Mouse (Mus musculus) gastrocnemius, adult 2 months (tissue): ENCODE measurements at regions not wholly inside any gene's neighbourhood (a gene's known extent, or its start where the extent isn't known, plus 50 kb on each side); places are given as distances from the start of the nearest gene placed in this dataset.

Experiments
- DNase-seq: peaks from one replicate; pipeline ENCODE4 v3.0.0; 2022
- H3K27ac ChIP-seq: fragments of 200-600 bp; 2 replicates; pipeline ENCODE4 v1.8.1; 2022; ENCODE audit warnings: mild to moderate bottlenecking
- H3K4me3 ChIP-seq: fragments of 200-600 bp; 2 replicates; pipeline ENCODE4 v1.8.1; 2022; ENCODE audit warnings: mild to moderate bottlenecking, moderate library complexity
- CTCF ChIP-seq: fragments of 200-600 bp; IDR thresholded peaks from 2 replicates; pipeline ENCODE4 v1.8.1; 2022; ENCODE audit warnings: antibody characterized with exemption, mild to moderate bottlenecking, moderate library complexity
- intact Hi-C: fragments of 180-260 bp; cut with DNase I; formaldehyde crosslinking; loops from one replicate; pipeline ENCODE4 v1.15.1; 2025

DNA sequence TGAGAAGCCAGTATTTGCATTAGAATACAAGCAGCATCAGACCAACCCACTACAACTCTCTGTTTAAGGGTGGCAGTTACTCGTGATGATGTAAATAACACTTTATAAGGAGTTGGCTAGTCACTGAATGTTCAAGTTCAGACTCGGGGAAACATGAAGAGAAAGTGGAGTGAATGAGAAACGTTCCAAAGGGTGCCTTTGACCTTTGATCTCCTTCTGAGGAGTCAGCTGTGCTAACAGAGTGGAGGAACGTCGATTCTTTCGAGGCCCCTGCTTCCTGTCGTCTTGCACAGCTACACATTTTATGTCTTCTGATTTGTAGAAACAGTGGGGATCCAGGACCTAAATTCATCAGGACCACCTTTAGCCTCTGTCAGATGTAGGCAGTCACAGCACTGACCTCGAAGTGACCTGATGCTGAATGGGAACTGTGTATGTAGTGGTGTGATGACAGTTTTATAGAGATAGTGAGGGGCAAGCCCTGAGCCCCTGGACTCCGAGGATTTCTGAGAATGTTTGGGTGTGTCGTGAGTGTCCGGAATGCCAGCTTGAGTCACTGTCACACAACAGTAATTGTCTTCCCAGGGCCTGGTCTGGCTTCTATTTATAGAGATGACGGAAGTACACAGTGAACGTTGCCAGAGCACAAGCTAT, 134.2 kb upstream of the Arg1 start:
- TF ChIP-seq CTCF, result no peak
- intact Hi-C loops, result no loop called here
- DNase-seq, result no peak
- no peak overlapping the region for H3K27ac ChIP-seq
- H3K4me3 ChIP-seq, result no peak overlapping the region

DNA sequence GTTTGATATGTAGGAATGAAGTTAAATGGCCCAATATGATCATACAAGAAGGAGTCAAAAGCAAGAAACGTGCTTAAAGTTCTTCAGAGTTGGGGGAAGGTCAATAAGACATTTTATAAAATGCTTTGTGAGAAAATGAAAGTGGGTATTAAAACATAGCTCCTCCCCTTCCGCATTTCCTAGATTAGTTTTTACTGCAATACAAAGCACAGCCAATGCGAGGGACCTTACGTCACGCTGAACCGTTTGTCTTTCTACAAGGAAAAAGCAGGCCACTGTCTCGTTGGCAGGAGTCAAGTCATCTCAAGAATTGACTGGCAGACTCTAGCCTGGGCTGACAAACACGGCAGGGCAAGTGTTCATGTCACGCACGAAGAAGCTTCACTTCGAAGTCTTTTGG, 131.4 kb upstream of the Arg1 start:
- no peak for DNase-seq
- Histone ChIP-seq H3K27ac (no peak overlapping the region), H3K4me3 (no peak overlapping the region)
- intact Hi-C loops, result no loop called here
- TF ChIP-seq CTCF, result no peak

DNA sequence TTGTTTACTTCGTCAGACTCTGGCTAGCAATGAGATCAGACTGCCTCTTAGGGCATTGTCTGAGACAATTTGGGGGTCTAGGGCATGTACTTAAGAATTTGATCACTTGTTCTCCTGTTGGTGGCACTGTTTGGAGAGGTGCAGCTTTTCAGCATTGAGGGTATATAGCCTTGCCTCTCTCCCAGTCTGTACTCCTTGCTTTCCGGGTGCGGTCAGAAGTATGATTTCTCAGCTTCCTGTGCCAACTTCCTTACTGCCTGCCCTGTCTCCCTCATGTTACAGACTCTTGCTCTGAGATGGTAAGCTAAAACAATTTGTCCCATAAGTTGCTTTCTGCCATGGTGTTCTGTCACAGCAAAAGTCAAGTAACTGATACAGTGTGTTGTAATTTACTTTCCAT, 124.7 kb upstream of the Arg1 start:
- no peak overlapping the region for H3K27ac ChIP-seq
- DNase-seq, result no peak
- H3K4me3 ChIP-seq, result no peak overlapping the region
- TF ChIP-seq CTCF, result no peak
- intact Hi-C loops, result no loop called here

DNA sequence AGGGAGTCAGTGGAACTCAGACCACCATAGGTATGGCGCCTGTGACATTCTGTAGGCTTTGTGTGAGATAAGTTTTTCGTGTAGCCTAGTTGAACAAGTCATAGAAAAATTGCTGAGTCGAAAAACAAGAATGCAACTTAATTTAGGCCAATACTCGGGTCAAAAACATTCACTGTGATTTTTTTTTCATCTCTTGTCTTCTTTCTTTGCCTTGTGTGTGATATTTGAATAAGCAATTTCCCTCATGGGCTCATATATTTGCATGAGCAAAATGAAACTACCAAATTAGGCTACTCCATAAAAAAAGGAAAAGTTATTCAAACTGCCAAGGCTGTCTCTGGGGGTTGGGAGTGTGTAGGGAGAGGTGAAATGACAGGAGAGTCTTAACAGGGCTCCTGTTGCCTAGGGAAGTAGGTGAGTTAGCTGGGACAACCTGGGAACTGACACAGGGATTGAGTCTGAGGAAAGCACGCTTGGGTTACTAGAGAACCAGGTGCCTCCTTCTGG, 124.1 kb upstream of the Arg1 start:
- no peak for DNase-seq
- intact Hi-C loops, result no loop called here
- Histone ChIP-seq H3K4me3 (no peak overlapping the region), H3K27ac (no peak overlapping the region)
- TF ChIP-seq CTCF, result no peak

DNA sequence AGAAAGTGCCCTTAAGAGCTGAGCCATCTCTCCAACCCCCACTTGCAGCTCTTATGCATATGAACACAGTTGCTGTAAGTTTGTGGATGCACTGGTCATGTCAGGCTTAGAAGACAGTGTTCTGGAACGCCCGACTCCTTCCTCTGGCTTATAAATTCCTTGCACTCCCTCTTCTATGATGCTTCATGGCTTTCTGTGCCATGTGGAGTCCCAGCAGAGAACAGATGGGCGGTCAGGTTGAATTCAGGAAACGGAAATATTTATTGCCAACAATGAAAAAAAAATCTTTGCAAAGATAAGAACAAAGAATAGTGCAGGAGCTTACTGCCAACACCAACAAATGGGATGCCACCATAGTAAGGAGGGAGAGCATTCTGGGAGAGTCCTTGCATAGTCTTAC, 113.9 kb upstream of the Arg1 start:
- no peak overlapping the region for H3K27ac ChIP-seq
- no peak for TF ChIP-seq CTCF
- intact Hi-C loops, result no loop called here
- no peak overlapping the region for H3K4me3 ChIP-seq
- DNase-seq, result no peak

DNA sequence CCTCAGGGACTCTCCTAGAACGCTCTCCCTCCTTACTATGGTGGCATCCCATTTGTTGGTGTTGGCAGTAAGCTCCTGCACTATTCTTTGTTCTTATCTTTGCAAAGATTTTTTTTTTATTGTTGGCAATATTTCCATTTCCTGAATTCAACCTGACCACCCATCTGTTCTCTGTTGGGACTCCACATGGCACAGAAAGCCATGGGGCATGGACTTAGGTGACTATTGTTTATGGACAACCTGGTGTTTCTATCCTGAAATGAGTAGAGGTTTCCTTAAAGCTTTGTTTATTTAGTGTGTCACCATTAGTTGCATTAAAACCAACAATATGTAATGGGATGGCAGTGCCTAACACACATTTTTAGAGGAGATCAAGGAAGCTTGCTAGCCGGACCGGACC, 112.6 kb upstream of the Arg1 start:
- TF ChIP-seq CTCF, result no peak
- DNase-seq, result no peak
- intact Hi-C loops, result no loop called here
- H3K27ac ChIP-seq, result no peak overlapping the region
- no peak overlapping the region for H3K4me3 ChIP-seq

DNA sequence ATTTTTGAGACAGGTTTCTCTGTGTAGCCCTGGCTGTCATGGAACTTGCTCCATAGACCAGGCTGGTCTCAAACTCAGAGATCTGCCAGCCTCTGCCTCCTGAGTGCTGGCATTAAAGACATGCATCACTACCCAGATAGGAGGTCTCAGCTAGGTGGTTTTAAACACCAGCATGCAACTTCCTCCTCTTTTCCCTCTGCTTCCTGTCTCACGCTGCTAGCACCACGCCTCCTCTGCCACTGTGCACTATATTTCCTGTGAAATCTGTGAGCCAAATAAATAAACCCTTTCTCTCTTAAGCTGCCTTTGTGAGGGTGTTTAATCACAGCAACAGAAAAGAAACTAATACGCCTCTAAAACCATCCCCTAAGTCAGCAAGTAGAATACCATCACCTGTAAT, 109.6 kb upstream of the Arg1 start:
- intact Hi-C loops, result no loop called here
- Histone ChIP-seq H3K27ac (no peak overlapping the region), H3K4me3 (no peak overlapping the region)
- DNase-seq, result no peak
- TF ChIP-seq CTCF, result no peak

DNA sequence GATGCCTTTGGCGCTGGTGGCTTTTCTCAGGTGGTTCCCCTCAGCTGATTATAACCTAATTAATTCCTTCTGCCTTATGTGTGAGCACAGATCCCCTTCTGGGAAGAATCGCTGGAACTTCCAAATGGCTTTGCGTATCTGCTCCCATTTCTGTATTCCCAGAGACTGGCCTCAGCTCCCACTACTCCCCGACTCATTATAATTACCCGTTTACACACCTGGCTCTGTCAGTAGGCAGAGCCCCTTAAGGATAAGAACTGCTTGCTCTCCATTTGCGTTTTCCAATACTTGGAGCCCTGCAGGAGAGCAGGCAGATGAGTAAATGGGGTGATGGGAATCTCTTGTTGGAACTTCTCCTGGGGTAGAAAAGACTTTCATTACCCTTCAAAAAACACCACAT, 108.1 kb upstream of the Arg1 start:
- intact Hi-C loops, result no loop called here
- no peak for TF ChIP-seq CTCF

DNA sequence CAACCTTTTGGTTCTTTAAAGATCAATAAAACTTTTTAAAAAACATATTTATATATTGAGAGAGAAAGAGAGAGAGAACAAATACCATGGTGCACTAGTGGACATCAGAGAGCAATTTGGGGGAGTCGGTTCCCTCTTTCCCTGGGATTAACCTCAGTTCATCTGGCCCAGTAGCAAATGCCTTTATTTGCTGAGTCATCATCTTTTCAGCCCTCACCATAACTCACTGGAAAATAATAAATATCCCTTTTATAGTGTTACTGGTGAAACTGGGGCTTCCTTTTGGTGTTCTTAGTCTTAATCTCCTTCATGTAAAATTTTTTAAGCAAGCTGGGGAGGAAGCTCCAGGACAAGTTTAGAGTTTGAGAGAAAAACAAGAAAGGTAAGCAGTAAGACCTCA, 105.3 kb upstream of the Arg1 start:
- no peak overlapping the region for H3K27ac ChIP-seq
- DNase-seq, result no peak
- TF ChIP-seq CTCF, result no peak
- intact Hi-C loops, result no loop called here
- no peak overlapping the region for H3K4me3 ChIP-seq

More for the DNA sequence above, 108.1 kb upstream of the Arg1 start:
- Histone ChIP-seq H3K4me3 (no peak overlapping the region), H3K27ac (no peak overlapping the region)
- no peak for DNase-seq

DNA sequence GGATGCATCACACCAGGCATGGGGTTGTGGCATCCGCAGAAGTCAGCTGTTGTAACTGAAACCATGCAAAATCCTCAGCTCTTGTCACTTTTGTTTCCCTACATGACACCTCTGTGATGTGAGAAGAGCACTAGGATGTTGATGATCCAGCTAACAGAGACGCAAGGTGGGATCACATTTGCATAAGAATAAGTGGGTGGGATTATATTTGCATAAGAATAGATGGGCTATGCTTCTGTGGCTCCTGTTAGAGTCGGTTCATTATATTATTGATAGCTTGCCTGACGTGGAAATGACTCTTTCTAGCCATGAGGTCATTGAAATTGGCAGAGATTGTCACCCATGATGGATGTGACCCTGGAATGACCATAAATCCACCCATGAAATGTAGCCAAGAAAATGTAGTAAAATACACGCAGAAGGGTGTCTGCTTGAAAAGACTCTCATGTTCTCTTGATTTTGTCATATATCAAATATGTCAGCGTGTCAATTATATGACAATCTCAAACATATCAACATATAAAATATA, 102.2 kb upstream of the Arg1 start:
- no peak for DNase-seq
- intact Hi-C loops, result no loop called here
- H3K27ac ChIP-seq, result no peak overlapping the region
- H3K4me3 ChIP-seq, result no peak overlapping the region
- no peak for TF ChIP-seq CTCF

DNA sequence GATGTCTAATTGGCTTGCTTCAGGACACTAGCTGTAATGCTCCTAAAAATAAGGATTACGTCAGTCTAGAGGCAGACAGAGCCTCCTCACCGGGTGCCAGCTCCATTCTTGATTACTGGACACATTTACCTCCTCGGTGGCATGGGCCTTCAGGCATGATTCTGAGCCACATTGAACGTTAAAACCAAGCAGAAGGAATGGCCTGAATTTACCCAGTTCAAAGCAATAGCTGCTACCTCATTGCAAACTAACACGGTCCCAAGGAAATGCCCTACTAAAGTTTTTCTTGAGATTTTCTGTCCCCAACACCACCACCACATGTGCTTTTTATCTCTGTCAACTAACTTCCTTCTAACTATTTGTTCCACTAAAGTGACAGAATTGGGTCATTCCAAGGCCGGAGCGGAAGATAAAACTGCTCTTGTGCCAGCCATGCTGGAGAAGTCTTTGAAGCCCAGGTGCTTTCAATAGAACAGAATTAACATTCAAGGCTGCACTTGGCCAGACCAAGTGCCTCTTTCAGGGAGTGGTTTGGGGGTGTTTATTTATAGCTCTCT, 96.4 kb upstream of the Arg1 start:
- intact Hi-C loops, result no loop called here
- no peak for TF ChIP-seq CTCF
- H3K4me3 ChIP-seq, result no peak overlapping the region
- DNase-seq, result peak; percentile 44
- H3K27ac ChIP-seq, result peak overlapping the region; percentile 2; the same call in 1 of the 2 replicates

DNA sequence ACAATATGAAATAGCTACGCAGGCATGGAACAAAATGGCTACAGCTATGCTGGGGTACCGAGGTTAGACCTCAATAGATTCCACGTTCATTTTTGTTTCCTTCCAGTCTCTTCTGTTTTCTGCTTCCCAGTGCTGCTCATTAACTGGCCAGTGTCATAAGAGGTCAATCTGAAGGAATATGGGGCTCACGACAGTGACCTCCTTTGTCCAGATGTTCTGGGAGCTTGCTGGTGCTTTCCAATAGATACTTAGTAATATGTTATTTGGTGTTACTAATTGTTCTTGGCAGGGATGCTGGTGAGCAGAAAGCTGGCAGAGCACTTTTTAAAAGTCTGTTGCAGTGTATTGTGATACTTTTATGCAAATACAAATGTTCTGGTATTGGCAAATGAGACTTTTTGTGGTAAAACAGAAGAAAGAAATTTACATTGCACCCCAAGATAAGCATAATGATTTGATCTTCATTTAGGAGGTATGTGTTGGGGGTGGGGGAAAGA, 95.8 kb upstream of the Arg1 start:
- H3K4me3 ChIP-seq, result no peak overlapping the region
- no peak for TF ChIP-seq CTCF
- intact Hi-C loops, result no loop called here
- DNase-seq, result no peak
- H3K27ac ChIP-seq, result no peak overlapping the region

DNA sequence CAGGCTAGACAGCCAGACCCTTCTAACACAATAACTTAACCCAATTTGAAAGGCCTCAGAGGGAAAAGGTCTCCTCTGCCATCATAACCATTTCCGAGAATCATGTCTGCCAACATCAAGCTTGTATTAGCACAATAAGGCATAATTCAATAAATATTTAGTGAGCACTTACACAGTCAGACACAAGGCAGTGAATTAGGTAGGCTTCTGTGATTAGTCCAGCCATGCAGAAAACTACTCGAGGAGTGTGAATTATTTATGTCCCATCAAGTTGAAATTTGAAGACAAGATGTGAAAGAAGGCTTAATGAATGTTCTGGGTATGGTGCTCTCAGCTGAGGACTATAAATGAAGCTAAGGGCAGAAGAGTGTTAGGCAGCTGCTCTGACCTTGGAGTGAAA, 91.7 kb upstream of the Arg1 start:
- no peak for DNase-seq
- Histone ChIP-seq H3K4me3 (no peak overlapping the region), H3K27ac (no peak overlapping the region)
- TF ChIP-seq CTCF, result no peak
- intact Hi-C loops, result no loop called here

DNA sequence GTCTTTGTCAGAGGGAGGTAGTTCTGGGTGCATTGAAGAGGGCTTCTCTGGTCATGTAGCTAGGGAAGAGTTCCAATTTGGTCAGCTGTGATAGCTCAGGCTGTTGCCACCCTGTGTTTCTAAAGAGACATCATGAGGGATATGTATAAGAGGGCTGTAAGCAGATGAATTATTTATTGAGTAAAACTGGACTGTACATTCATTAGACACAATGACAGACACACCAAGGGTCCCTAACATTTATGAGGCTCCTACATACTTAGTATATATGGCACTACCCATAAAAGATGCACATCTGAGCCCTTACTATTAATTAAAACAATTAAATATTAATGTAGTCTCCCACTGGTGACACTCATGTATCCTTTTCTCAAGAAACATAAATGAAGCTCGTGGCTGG, 90.6 kb upstream of the Arg1 start:
- no peak overlapping the region for H3K4me3 ChIP-seq
- H3K27ac ChIP-seq, result no peak overlapping the region
- no peak for DNase-seq
- intact Hi-C loops, result no loop called here
- no peak for TF ChIP-seq CTCF
